Mouse (Mus musculus): Measurements from ENCODE around the gene Olfr612.
"Not testable (repeated sequence)": the region's sequence is repeated elsewhere in the genome, so short reads cannot be mapped to it uniquely, and the experiment has no call there.

The Olfr612 gene

DNA sequence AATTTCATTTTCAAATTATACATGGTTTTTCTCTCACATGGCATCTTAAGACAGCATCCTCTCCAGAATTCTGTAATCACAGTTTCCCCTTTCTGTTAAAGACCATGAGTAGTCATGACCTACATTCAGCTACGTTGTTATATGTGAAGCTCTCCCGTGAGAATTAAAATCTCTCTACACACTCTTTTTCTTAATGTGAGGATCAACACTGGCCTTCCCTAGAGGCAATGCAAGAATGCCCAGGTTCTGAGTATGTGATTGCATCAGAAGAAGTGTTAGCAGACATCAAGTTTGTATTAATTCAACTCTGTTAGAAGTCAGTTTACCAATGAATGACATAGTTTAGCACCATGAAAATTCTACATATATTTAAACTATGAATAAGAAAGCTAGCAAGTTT is at the start of gene Olfr612:
Olfr612 (minus strand) TSS at position 101 of the 400 bp plus-strand sequence.
- not testable (repeated sequence) for DNase-seq (ENCODE audit: low read depth)

DNA sequence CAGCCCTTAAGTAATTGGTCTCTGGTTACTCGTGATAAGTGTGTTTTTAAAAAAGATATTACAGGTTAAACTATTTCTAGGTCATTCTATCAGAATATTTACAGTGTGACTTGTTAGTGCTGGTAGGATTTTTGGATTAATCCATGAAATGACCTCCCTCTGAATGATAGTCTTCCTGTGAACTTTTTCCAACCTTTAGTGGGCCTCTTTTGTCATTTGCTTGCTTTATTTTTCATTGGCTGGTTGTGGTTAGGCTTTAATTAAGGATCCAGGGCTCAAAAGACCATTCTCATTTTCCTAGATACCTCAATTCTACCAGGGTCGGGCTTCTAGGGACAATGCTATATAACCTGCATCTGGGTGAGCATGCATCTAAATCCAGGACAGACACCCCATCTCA is 47.3 kb upstream of the Olfr612 start, which contains the start of gene Olfr618:
Olfr618 (plus strand) TSS at position 301 of the 400 bp plus-strand sequence.
- DNase-seq (ENCODE audit: low read depth), result no peak

DNA sequence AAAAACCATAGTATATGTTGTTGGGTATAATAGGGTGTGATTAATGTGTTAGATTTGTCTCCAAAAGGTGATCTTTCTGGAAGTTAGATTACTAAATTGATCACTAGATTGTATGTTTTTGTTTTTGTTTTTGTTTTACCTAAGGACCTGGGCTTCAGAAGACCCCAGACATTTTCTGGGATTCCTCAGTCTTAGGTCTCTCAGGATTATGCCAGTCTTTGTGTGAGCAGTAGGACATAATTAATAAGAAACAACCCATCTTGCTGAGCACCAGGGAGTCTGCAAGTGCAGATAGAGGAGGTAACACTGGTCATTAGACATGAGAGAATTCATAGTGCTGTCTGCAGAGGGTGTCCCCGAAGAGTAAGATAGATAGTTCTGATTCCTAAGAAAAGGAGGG is 30.2 kb upstream of the Olfr612 start, which contains the start of gene Olfr617:
Olfr617 (plus strand) TSS at position 301 of the 400 bp plus-strand sequence.
- DNase-seq (ENCODE audit: low read depth), result no peak

DNA sequence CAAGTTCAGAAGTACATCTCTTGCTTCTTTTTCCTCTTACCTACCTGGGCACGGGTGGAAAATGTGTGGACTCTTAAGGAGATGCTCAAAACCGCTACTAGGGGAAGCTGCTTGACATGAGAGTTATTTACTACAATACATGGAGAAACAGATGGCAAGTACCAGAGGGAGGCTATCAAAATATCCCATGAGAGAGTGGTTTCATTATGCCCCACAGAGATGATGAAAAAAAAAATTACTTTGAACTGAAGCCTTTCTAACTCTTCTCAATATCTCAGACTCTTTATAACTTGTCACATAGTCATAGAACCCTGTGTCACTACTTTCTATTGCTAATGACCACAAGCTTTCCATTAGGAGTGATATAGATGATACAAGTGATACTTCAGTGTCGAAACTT is 26.5 kb upstream of the Olfr612 start, which contains the start of gene Olfr616:
Olfr616 (minus strand) TSS at position 101 of the 400 bp plus-strand sequence.
- DNase-seq (ENCODE audit: low read depth), result no peak

DNA sequence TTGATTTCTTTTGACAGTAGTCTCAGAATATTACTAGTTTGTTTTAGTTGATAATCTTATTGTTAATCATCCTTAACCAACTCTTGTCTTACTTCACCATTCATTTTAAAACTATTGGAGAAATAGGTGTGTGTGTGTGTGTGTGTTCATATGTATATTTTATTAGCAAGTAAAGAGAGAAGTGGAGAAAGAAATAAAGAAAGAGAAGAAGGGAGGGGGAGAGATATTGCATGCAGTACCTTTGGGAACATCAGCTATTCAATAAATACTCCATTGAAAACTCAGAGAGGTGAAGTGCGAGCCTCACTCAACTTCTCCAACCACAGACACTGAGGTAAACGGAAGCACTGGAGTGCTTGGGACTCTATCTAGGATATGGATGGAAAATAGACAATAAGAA is 13.3 kb upstream of the Olfr612 start, which contains the start of gene Olfr615:
Olfr615 (plus strand) TSS at position 301 of the 400 bp plus-strand sequence.
- no peak for DNase-seq (ENCODE audit: low read depth)

DNA sequence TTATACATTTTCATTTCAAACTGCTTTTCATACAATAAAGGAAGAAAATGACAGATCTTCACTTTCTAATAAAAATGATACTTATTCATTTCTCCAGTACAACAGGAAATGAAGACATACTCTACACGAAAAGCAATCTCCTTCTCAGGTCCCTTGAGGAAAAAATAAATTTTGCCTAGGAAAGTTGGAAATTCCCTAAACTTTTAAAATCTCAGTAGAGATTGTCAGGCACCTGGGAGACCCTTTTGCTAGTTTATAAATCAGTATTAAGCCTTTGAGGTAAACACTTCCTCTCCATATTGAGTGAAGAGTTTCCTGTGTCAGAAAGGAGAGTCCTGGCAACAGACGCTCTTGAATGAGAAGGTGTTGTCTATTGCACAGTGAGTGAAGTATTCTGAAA is 5.3 kb upstream of the Olfr612 start, which contains the start of gene Olfr613:
Olfr613 (plus strand) TSS at position 301 of the 400 bp plus-strand sequence.
- no peak for DNase-seq (ENCODE audit: low read depth)

DNA sequence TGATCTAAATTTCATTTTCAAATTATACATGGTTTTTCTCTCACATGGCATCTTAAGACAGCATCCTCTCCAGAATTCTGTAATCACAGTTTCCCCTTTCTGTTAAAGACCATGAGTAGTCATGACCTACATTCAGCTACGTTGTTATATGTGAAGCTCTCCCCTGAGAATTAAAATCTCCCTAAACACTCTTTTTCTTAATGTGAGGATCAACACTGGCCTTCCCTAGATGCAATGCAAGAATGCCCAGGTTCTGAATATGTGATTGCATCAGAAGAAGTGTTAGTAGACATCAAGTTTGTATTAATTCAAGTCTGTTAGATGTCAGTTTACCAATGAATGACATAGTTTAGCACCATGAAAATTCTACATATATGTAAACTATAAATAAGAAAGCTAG is 21.8 kb downstream of the Olfr612 start, which contains the start of gene Olfr611:
Olfr611 (minus strand) TSS at position 101 of the 400 bp plus-strand sequence.
- DNase-seq (ENCODE audit: low read depth), result not testable (repeated sequence)

DNA sequence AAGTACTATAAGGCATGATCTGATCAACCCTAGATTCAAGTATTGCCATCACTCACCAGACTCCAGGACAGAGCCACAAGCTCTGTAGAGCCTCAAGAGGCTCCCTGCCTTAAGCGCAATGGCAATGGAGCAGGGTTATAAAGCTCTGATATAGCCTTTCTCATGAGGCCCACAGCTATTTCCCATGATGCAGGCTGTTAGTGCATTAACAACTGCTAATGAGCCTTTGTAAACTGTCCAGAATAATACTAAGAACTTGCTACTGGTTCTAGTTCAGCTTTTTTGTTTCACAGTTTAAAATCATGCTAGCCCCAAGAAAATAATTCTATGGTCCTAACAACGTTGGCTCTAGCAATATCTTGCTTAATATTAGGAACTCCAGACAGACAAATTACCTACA is 30.5 kb downstream of the Olfr612 start, which contains the start of gene Olfr610:
Olfr610 (minus strand) TSS at position 101 of the 400 bp plus-strand sequence.
- no peak for DNase-seq (ENCODE audit: low read depth)

DNA sequence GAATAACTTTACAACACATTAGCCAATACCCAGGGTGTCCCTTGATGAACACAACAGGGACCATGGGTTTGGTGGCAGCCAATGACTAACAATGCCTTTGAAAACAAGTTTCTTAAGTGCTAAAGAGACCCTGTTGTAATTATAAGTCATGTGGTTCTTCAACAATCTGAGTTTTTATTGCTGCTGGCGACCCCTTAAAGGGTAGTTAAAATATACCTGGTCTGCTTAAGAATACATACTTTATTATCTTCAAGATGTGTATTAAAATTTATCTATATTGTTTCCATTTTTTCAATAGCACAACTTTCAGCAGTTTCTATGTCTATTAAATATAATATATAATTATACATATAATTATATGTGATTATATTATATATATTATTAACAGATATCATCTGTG is 44.6 kb downstream of the Olfr612 start, which contains the start of gene Olfr609:
Olfr609 (minus strand) TSS at position 101 of the 400 bp plus-strand sequence.
- DNase-seq (ENCODE audit: low read depth), result no peak
